Mouse (Mus musculus): ENCODE data around the gene Npas2. TPM values are rescaled to one million over a fixed set of nuclear protein-coding genes. Genes with fewer than 3 reads are reported as not detected.

The Npas2 gene
- total and polyA plus RNA-seq, 2 experiments from 2014 or later: 0.80 to 2.8 TPM

DNA sequence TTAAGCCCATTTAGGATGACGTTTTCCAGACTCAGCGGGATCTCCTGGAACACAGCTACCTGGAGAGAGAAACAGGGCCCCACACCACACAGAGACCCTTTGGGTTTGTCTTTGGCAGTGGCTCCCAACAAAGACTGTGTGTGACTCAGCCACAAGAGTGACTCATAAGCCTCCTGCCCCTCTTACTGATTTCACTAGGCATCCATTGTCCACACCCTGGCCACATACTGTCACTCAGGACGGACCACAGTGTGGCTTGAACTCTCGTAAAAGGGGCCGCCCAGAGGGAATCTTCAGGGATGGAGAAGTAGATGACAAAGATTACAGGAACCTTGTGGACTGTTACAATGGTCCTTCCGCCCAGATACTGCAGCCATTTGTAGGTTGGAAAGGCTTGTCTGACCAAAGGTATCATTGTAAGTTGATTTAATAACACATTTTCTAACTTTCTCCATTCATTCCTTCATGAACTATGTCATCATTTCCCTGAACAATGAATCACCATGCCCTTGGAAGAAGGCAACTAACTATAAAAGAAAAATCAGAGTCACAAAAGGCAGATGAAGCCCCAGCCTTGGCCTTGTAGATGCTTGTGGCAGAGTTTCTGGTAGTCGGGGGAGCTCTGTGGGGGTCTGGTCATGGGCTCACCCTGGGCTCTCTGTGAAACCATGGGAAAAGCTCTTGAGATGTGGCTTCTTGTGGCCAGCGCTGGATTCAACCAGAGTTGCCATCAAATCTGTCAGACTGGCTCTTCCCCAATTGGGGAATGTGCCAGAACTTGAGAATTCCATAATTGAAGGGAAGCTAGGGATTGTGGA, 63.2 kb downstream of the Npas2 start:
- no peak for TF ChIP-seq CTCF (IDR thresholded peaks at IDR 0.05; ENCODE audit: low read depth)
- ATAC-seq: no peak
- Histone ChIP-seq H3K9ac (replicated peaks; ENCODE audit: low read length) (no peak overlapping the region), H3K4me2 (ENCODE audit: low read depth, low read length) (no peak overlapping the region), H3K27ac (no peak overlapping the region), H3K4me1 (ENCODE audit: insufficient read depth, low read length) (0 out of 2 replicates have a peak, but pooled peaks cover 4% of the 10 kb centered on the region), H3K4me3 (ENCODE audit: low read length) (no peak overlapping the region), H3K27me3 (ENCODE audit: insufficient read depth, low read length) (no peaks in the 10 kb centered on the region), H3K36me3 (ENCODE audit: insufficient read depth, low read length) (no peaks in the 10 kb centered on the region), H3K9me3 (ENCODE audit: low read length) (peaks cover 3% of the 10 kb centered on the region; the same call in 1 of the 2 replicates)
- 76% methylated on average over 8 of the region's 8 CpGs for WGBS
- DNase-seq (ENCODE audit: low spot score): peak; percentile 35

DNA sequence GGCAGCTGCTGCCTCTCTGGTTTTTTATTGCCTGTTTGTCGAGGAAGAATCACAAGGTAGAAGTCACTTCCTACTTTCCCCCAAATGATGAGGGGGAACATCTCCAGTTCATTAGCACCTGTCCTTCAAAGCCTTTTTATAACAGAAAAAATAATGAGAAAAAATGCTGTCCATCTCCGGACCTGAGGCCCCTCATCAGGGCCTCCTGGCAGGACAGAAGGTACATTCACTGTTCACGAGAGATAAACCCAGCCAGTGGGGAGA, 63.7 kb downstream of the Npas2 start:
- H3K4me1 ChIP-seq (ENCODE audit: insufficient read depth, low read length): no peaks in the 10 kb centered on the region
- H3K4me2 ChIP-seq (ENCODE audit: low read depth, low read length): no peak overlapping the region
- H3K27ac ChIP-seq: no peak overlapping the region
- H3K9ac ChIP-seq (replicated peaks; ENCODE audit: low read length): no peak overlapping the region
- 67% methylated on average over 3 of the region's 3 CpGs for WGBS
- peaks cover 3% of the 10 kb centered on the region; the same call in 1 of the 2 replicates for H3K9me3 ChIP-seq (ENCODE audit: low read length)
- H3K4me3 ChIP-seq (ENCODE audit: low read length): no peak overlapping the region
- no peak for DNase-seq (ENCODE audit: low spot score)
- no peaks in the 10 kb centered on the region for H3K27me3 ChIP-seq (ENCODE audit: insufficient read depth, low read length)
- no peaks in the 10 kb centered on the region for H3K36me3 ChIP-seq (ENCODE audit: insufficient read depth, low read length)
- no peak for ATAC-seq
- TF ChIP-seq CTCF (IDR thresholded peaks at IDR 0.05; ENCODE audit: low read depth): no peak

DNA sequence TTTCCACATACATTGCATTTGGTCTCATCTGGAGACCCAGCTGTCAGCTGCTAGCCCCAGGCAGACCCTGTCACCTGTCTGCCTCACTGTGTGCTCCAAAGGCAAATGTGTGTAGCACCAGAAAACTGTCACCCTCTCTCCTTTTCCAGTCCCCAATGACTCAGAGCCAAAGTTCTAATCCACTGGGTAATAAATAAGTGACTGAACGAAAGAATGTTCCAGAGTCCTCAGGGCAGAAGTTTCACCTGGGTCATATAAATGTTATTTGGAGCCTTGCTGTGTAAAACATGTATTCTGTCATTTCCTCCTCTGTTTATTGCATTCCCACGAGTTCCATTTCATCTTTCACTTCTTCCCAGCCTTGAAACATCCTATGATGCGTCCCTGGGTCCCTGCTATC, 66.1 kb downstream of the Npas2 start:
- H3K4me3 ChIP-seq (ENCODE audit: low read length): no peak overlapping the region
- whole genome bisulfite sequencing: 56% methylated on average over 3 of the region's 3 CpGs
- no peak for TF ChIP-seq CTCF (IDR thresholded peaks at IDR 0.05; ENCODE audit: low read depth)
- DNase-seq (ENCODE audit: low spot score) (no peak), ATAC-seq (no peak)
- H3K9me3 ChIP-seq (ENCODE audit: low read length): peaks cover 3% of the 10 kb centered on the region; the same call in 1 of the 2 replicates
- H3K4me2 ChIP-seq (ENCODE audit: low read depth, low read length): no peak overlapping the region
- no peak overlapping the region for H3K9ac ChIP-seq (replicated peaks; ENCODE audit: low read length)
- no peaks in the 10 kb centered on the region for H3K27me3 ChIP-seq (ENCODE audit: insufficient read depth, low read length)
- no peak overlapping the region for H3K27ac ChIP-seq
- H3K36me3 ChIP-seq (ENCODE audit: insufficient read depth, low read length): no peaks in the 10 kb centered on the region
- no peaks in the 10 kb centered on the region for H3K4me1 ChIP-seq (ENCODE audit: insufficient read depth, low read length)

DNA sequence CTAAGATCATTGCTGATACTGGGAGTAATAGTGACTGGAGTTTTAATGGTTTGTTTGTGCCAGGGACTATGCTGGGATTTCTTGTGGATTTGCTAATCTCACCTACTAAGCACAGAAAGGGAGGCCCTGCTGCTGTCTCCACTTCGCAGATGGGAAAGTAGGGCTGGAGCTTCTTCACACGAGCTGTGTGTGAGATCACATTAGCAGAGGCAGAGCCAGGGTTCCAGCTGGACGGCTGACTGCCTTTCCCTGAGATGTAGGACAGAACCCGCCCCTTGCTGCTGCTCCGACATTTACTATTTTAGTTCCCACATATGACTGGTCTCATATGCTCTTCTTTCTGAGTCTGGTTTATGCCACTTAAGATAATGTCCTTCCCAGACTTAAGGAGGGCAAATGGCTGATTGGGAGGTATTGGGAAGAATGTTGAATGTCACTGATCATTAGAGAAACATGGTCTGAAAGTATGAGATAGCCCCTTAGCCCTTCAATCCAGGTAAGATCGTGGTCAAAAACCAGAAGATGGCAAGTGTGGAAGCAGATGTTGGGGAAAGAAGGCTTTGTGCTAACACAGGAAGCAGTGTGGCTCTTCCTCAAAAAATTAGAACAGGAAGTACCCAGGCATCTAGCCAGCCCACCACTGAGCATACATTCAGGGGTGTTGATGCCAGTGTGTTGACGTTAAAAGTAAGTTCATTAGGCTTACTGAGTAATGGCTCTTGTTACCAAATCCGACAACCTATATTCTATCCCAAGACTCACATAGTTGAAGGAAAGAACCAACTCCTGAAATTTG, 66.8 kb downstream of the Npas2 start:
- H3K27ac ChIP-seq: no peak overlapping the region
- DNase-seq (ENCODE audit: low spot score): no peak
- no peak for ATAC-seq
- WGBS: 77% methylated on average over 8 of the region's 8 CpGs
- no peaks in the 10 kb centered on the region for H3K4me1 ChIP-seq (ENCODE audit: insufficient read depth, low read length)
- H3K9ac ChIP-seq (replicated peaks; ENCODE audit: low read length): no peak overlapping the region
- TF ChIP-seq CTCF (IDR thresholded peaks at IDR 0.05; ENCODE audit: low read depth): no peak
- H3K9me3 ChIP-seq (ENCODE audit: low read length): peaks cover 3% of the 10 kb centered on the region; the same call in 1 of the 2 replicates
- no peak overlapping the region for H3K4me2 ChIP-seq (ENCODE audit: low read depth, low read length)
- H3K27me3 ChIP-seq (ENCODE audit: insufficient read depth, low read length): no peaks in the 10 kb centered on the region
- no peak overlapping the region for H3K4me3 ChIP-seq (ENCODE audit: low read length)
- no peaks in the 10 kb centered on the region for H3K36me3 ChIP-seq (ENCODE audit: insufficient read depth, low read length)

DNA sequence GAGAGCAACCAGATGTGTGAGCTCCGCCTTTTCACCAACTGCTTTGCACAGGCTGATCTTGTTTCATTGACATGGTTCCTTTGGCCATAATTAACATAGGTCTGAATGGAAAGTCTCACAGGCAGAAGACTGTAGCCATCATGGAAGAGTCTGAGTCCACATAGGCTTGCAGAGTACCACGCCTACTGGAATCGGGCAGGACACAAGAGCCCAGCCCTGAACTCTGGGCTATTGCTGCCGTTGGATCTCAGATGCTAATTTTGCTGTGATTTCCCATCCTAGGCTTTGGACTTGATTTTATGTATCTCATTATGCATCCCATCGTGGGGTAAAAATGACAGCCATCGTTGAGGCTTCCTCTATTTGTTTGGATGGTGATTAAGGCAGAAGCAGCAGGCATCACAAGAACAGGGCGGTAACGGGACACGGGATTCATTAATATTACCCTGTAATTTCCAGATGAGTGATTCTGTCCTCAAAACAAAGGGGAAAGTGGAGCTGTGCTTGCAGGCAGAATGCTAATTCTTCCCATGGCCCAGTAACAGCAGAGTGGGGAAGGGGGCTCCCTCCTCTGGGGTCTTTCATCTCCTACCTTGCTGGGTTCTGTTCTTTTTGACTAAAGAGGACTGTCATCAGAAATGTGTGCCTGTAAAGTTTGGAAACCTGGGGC, 73.4 kb downstream of the Npas2 start:
- no peak overlapping the region for H3K4me3 ChIP-seq (ENCODE audit: low read length)

DNA sequence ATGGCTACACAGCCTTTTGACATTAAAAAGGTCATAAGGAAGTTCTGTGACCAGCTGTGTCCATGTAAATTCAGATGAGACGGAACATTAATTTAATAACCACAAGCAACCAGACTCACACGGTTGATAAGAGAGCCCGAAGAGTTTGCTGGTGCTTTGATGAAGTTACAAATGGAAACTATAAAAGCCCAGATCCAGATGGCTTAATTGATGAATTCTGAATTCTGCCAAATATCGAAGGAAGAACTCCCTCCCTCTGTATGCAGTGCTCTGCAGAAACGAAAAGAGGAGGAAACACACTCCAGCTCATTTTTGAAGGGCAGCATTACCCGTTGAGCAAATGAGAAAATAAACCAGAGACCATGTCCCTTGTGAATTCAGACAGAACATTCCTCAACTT, 79.4 kb downstream of the Npas2 start:
- TF ChIP-seq CTCF (IDR thresholded peaks at IDR 0.05; ENCODE audit: low read depth): no peak
- Histone ChIP-seq H3K9ac (replicated peaks; ENCODE audit: low read length) (no peak overlapping the region), H3K36me3 (ENCODE audit: insufficient read depth, low read length) (no peaks in the 10 kb centered on the region), H3K27ac (no peak overlapping the region), H3K4me3 (ENCODE audit: low read length) (no peak overlapping the region), H3K4me2 (ENCODE audit: low read depth, low read length) (no peak overlapping the region), H3K9me3 (ENCODE audit: low read length) (no peaks in the 10 kb centered on the region), H3K27me3 (ENCODE audit: insufficient read depth, low read length) (no peaks in the 10 kb centered on the region), H3K4me1 (ENCODE audit: insufficient read depth, low read length) (no peaks in the 10 kb centered on the region)
- 63% methylated on average over 6 of the region's 6 CpGs for WGBS
- ATAC-seq (no peak), DNase-seq (ENCODE audit: low spot score) (no peak)

More for the DNA sequence above, 73.4 kb downstream of the Npas2 start:
- no peak for DNase-seq (ENCODE audit: low spot score)
- no peaks in the 10 kb centered on the region for H3K9me3 ChIP-seq (ENCODE audit: low read length)
- no peaks in the 10 kb centered on the region for H3K4me1 ChIP-seq (ENCODE audit: insufficient read depth, low read length)
- ATAC-seq: no peak
- no peak overlapping the region for H3K4me2 ChIP-seq (ENCODE audit: low read depth, low read length)
- TF ChIP-seq CTCF (IDR thresholded peaks at IDR 0.05; ENCODE audit: low read depth): no peak
- H3K9ac ChIP-seq (replicated peaks; ENCODE audit: low read length): no peak overlapping the region
- H3K27ac ChIP-seq: no peak overlapping the region
- H3K27me3 ChIP-seq (ENCODE audit: insufficient read depth, low read length): no peaks in the 10 kb centered on the region
- H3K36me3 ChIP-seq (ENCODE audit: insufficient read depth, low read length): no peaks in the 10 kb centered on the region
- WGBS: 38% methylated on average over 9 of the region's 9 CpGs
